Mouse (Mus musculus) stomach, postnatal 0 days (tissue): ENCODE results near the gene Slc4a1. TPM values are rescaled to one million over a fixed set of nuclear protein-coding genes. Genes with fewer than 3 reads are reported as not detected.

Experiments used
- ATAC-seq: fragments of 200-750 bp; cut with Nextera tagmentation; 2 replicates; pipeline ENCODE4 v1.8.0; 2017; ENCODE audit not compliant: low FRiP score, low TSS enrichment
- DNase-seq: peaks from one replicate; pipeline ENCODE4 v3.0.0-alpha.2; 2016; ENCODE audit warnings: low spot score
- H3K27ac ChIP-seq: fragments of 300-500 bp; sonication (generic); replicated peaks from 2 replicates; pipeline ENCODE4 v1.5.1; 2014; ENCODE audit warnings: mild to moderate bottlenecking, control low read depth
- H3K27me3 ChIP-seq: fragments of 300-500 bp; sonication (generic); 2 replicates; pipeline ENCODE4 v1.6.1; 2014; ENCODE audit warnings: low read length; ENCODE audit not compliant: control insufficient read depth, insufficient read depth
- H3K36me3 ChIP-seq: fragments of 300-500 bp; sonication (generic); 2 replicates; pipeline ENCODE4 v1.6.1; 2014; ENCODE audit warnings: low read length, mixed read lengths; ENCODE audit not compliant: control insufficient read depth, insufficient read depth
- H3K4me1 ChIP-seq: fragments of 300-500 bp; sonication (generic); replicated peaks from 2 replicates; pipeline ENCODE4 v1.6.1; 2014; ENCODE audit warnings: antibody characterized with exemption; ENCODE audit not compliant: control insufficient read depth, insufficient read depth
- H3K4me2 ChIP-seq: fragments of 300-500 bp; sonication (generic); replicated peaks from 2 replicates; pipeline ENCODE4 v1.6.1; 2014; ENCODE audit warnings: low read depth, mild to moderate bottlenecking, control low read depth, moderate library complexity
- H3K4me3 ChIP-seq: fragments of 300-500 bp; sonication (generic); 2 replicates; pipeline ENCODE4 v1.5.1; 2014; ENCODE audit warnings: low read depth, low read length, control low read depth
- H3K9ac ChIP-seq: fragments of 300-500 bp; sonication (generic); 2 replicates; pipeline ENCODE4 v1.6.1; 2014; ENCODE audit warnings: mild to moderate bottlenecking, low read length, control low read depth, mixed read lengths
- H3K9me3 ChIP-seq: fragments of 300-500 bp; sonication (generic); 2 replicates; pipeline ENCODE4 v1.6.1; 2016; ENCODE audit warnings: low read length; ENCODE audit not compliant: control insufficient read depth
- CTCF ChIP-seq: IDR thresholded peaks from 2 replicates; pipeline ENCODE4 v1.5.1; 2016; ENCODE audit warnings: antibody characterized with exemption, low read depth, mild to moderate bottlenecking, moderate library complexity
- EP300 ChIP-seq: optimal IDR thresholded peaks from 2 replicates; pipeline ENCODE3; 2016; ENCODE audit warnings: antibody characterized with exemption
- WGBS: fragments of 180-500 bp; shearing (Covaris S2); extraction: QIAGEN DNeasy Blood & Tissue Kit; methylation state at CpG from one replicate; pipeline ENCODE4 v1.1.7; 2014; 5-methylcytosine and 5-hydroxymethylcytosine counted together
- polyA plus RNA-seq: library from polyadenylated mRNA; unstranded; fragments of >200 nt; fragmentation: Nextera tagmentation; extraction: Ambion mirVana; gene quantifications from 2 replicates; pipeline ENCODE4 v1.2.1, GENCODE M21; 2015

Gene Slc4a1
- polyA plus RNA-seq, 1 experiment from 2014 or later: 0.72 TPM

DNA sequence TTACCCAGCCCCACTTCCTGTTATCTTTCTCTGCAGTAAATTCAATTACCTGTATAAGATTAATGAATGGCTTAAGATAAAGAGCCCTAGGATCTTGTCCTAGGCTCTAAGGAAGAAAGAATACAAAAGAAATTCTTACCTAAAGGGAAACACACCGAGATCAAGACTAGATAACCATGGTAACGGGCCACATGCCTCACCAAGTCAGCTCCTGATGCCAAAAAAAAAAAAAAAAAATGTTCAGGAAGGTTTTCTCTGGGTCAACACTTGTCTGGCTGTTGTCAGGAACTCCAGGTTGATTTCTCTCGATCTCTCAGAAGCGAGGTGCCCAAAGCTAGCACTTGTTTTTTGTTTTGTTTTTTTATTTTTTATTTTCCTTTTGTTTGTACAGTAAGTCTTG lies 32.0 kb downstream of the Slc4a1 start:
- Histone ChIP-seq H3K27ac (no peak overlapping the region), H3K9me3 (no peaks in the 10 kb centered on the region), H3K4me1 (no peaks in the 10 kb centered on the region), H3K9ac (no peak overlapping the region), H3K4me3 (no peak overlapping the region), H3K4me2 (no peak overlapping the region), H3K27me3 (no peaks in the 10 kb centered on the region), H3K36me3 (no peaks in the 10 kb centered on the region)
- 38% methylated on average over 4 of the region's 4 CpGs for WGBS
- DNase-seq: no peak
- no peak for ATAC-seq
- TF ChIP-seq CTCF: no peak
- no peak for TF ChIP-seq EP300

DNA sequence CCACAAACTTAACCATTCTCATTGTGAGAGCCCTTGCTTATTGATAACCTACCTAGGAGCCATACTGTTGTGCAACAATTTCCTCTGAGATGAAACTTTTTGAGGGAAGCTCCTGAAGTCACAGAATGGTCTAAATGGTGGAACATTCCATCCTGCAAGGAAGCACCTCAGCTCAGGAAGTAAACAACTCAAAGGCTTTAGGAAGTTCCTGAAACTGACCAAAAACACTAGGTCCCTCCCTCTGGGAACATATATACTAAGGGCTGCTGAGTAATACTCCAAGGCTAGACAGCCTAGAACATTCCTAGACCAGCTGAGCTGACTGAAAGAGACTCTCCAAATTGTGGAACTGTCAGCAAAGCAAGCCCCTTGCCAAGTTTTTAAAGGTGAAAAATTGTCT lies 32.9 kb downstream of the Slc4a1 start:
- no peak for DNase-seq
- no peaks in the 10 kb centered on the region for H3K36me3 ChIP-seq
- no peak overlapping the region for H3K4me2 ChIP-seq
- no peak overlapping the region for H3K27ac ChIP-seq
- H3K4me1 ChIP-seq: no peaks in the 10 kb centered on the region
- no peak overlapping the region for H3K4me3 ChIP-seq
- no peak for ATAC-seq
- no peaks in the 10 kb centered on the region for H3K27me3 ChIP-seq
- no peaks in the 10 kb centered on the region for H3K9me3 ChIP-seq
- TF ChIP-seq CTCF: no peak
- TF ChIP-seq EP300: no peak
- H3K9ac ChIP-seq: no peak overlapping the region

DNA sequence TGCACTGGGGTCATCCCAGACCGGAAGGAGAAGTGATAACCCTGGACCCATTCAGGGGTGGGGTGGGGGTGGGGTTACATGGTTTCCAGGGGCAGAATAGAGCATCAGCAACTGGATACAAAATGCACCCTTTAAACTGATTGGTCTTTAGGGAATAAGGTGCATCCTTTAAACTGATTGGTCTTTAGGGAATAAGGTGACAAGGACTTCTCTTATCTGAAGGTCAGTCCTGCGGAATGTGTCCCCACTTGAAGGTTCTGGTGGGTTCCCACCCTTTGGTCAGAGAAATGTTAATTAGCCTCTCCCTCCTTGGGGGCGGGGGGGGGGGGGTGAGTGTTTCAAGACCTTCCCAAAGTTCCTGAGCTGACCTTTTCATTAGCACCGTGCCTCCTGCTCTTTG lies 34.2 kb downstream of the Slc4a1 start:
- no peak overlapping the region for H3K4me2 ChIP-seq
- ATAC-seq (no peak), DNase-seq (no peak)
- no peak for TF ChIP-seq EP300
- no peak for TF ChIP-seq CTCF
- WGBS: 52% methylated on average over 4 of the region's 4 CpGs
- H3K27ac ChIP-seq: no peak overlapping the region
- no peak overlapping the region for H3K4me3 ChIP-seq
- no peaks in the 10 kb centered on the region for H3K9me3 ChIP-seq
- H3K36me3 ChIP-seq: no peaks in the 10 kb centered on the region
- H3K27me3 ChIP-seq: no peaks in the 10 kb centered on the region
- H3K9ac ChIP-seq: no peak overlapping the region
- no peaks in the 10 kb centered on the region for H3K4me1 ChIP-seq

DNA sequence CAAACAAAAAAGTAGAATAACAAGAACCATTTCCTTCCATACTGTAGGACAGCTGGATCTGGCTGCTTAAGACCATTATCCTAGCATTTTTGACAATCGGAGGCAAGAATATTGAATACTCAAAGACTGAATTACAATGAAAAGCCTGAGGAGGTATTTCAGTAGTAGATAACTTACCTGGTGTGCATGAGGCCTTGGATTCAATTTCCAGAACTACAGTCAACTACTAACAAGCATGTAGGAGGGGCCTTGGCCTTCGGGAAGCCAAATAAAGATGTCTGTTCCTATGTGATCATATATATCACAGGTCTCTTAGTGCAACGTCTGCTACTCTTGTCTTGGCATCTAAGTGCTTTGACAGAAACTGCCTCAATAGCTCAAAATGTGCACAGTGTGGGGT lies 36.0 kb downstream of the Slc4a1 start:
- DNase-seq (no peak), ATAC-seq (no peak)
- Histone ChIP-seq H3K9me3 (no peaks in the 10 kb centered on the region), H3K27ac (no peak overlapping the region), H3K27me3 (no peaks in the 10 kb centered on the region), H3K36me3 (no peaks in the 10 kb centered on the region), H3K4me1 (no peaks in the 10 kb centered on the region), H3K4me2 (no peak overlapping the region), H3K9ac (no peak overlapping the region), H3K4me3 (no peak overlapping the region)
- 75% methylated on average over 3 of the region's 3 CpGs for WGBS
- TF ChIP-seq CTCF (no peak), EP300 (no peak)

DNA sequence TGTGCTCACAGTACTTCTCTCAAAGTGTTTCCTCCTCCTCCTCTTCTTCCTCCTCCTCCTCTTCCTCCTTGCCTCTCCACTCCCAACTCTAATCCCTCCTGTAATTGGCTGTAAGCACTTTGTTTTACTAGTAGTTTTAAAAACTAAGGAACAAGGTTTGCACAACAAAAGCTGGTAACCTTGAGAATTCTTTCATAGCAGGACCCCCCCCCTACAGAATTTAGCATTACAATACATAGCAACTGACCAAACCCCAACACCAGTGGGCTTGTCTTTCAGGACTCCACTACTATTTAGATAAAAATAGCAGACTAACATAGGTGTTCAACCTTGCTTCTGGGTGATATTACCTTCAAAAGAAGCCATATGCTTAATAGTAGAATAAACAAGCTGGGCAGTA lies 36.5 kb downstream of the Slc4a1 start:
- Histone ChIP-seq H3K4me3 (no peak overlapping the region), H3K4me1 (no peaks in the 10 kb centered on the region), H3K4me2 (no peak overlapping the region), H3K27me3 (no peaks in the 10 kb centered on the region), H3K36me3 (no peaks in the 10 kb centered on the region), H3K27ac (no peak overlapping the region), H3K9me3 (no peaks in the 10 kb centered on the region), H3K9ac (no peak overlapping the region)
- DNase-seq (no peak), ATAC-seq (no peak)
- TF ChIP-seq EP300 (no peak), CTCF (no peak)

DNA sequence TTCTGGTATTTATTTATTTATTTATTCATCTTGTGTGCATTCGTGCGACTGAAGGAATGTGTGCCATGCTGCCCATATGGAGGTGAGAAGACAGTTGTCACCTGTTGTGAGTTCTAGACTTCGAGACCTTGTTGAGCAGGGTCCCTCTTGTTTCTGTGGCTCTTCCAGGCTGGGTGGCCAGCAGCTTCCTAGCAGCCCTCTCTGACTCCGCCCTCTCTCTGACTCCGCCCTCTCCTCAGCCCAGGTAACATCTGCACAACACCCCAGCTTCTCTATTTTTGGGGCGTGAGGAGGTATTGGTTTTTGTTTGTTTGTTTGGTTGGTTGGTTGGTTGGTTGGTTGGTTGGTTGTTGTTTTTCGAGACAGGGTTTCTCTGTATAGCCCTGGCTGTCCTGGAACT lies 38.2 kb downstream of the Slc4a1 start:
- no peaks in the 10 kb centered on the region for H3K4me1 ChIP-seq
- no peak for TF ChIP-seq EP300
- no peak for TF ChIP-seq CTCF
- no peak for ATAC-seq
- no peak for DNase-seq
- H3K36me3 ChIP-seq: no peaks in the 10 kb centered on the region
- no peak overlapping the region for H3K27ac ChIP-seq
- H3K9me3 ChIP-seq: no peaks in the 10 kb centered on the region
- H3K4me3 ChIP-seq: no peak overlapping the region
- no peak overlapping the region for H3K4me2 ChIP-seq
- no peaks in the 10 kb centered on the region for H3K27me3 ChIP-seq
- WGBS: 73% methylated on average over 7 of the region's 7 CpGs
- no peak overlapping the region for H3K9ac ChIP-seq

DNA sequence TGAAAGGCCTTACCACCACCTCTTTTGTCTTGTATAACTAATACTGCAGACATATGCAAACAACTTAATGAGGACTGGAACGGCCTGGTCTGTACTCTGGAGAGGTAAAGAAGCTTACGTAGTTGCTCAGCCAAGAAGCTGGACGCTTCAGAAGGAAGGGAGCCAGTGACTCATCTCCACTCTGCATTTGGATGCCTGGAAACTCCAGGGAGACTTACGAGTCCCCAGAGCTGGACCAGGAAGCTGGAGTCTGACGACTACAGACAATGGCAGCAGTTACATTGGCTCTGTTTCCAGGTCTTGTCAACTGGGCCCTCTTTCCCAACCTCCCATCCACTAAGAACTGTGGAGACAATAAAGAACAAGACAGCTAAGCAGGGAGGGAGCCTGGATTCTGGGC lies 38.8 kb downstream of the Slc4a1 start:
- WGBS: 37% methylated on average over 5 of the region's 5 CpGs
- H3K4me1 ChIP-seq: no peaks in the 10 kb centered on the region
- H3K4me2 ChIP-seq: no peak overlapping the region
- H3K9me3 ChIP-seq: no peaks in the 10 kb centered on the region
- no peaks in the 10 kb centered on the region for H3K36me3 ChIP-seq
- H3K27me3 ChIP-seq: no peaks in the 10 kb centered on the region
- no peak for TF ChIP-seq EP300
- TF ChIP-seq CTCF: no peak
- no peak for ATAC-seq
- no peak for DNase-seq
- no peak overlapping the region for H3K27ac ChIP-seq
- H3K4me3 ChIP-seq: no peak overlapping the region
- no peak overlapping the region for H3K9ac ChIP-seq
